Mouse (Mus musculus): ENCODE results near the gene Trim29. TPM values are rescaled to one million over a fixed set of nuclear protein-coding genes. Genes with fewer than 3 reads are reported as not detected.

The Trim29 gene
- total RNA-seq, 2 experiments from 2014 or later, result 0.25 to 0.83 TPM

GRCm38 (mm10) chr9:43313805-43314204 lies 3.2 kb downstream of the Trim29 start:
- DNase-seq (ENCODE audit: low spot score in 2 of 2), result no peak

GRCm38 (mm10) chr9:43315320-43315950 lies 4.8 kb downstream of the Trim29 start:
- no peak for DNase-seq (ENCODE audit: low spot score in 2 of 2)

- DNase-seq (ENCODE audit: low spot score in 2 of 2), result no peak
Measured at GRCm38 (mm10) chr9:43316466-43316865, 5.8 kb downstream of the Trim29 start.

GRCm38 (mm10) chr9:43318661-43319060 lies 8.0 kb downstream of the Trim29 start:
- no peak for DNase-seq (ENCODE audit: low spot score in 2 of 2)

- DNase-seq (ENCODE audit: low spot score in 2 of 2), result no peak
Measured at GRCm38 (mm10) chr9:43321951-43322350, 11.3 kb downstream of the Trim29 start.

- DNase-seq (ENCODE audit: low spot score in 2 of 2), result no peak
Measured at GRCm38 (mm10) chr9:43322666-43323065, 12.0 kb downstream of the Trim29 start.

GRCm38 (mm10) chr9:43325486-43325885 lies 14.8 kb downstream of the Trim29 start:
- DNase-seq (ENCODE audit: low spot score in 2 of 2), result no peak

- no peak for DNase-seq (ENCODE audit: low spot score in 2 of 2)
Measured at GRCm38 (mm10) chr9:43326015-43326631, 15.5 kb downstream of the Trim29 start.

GRCm38 (mm10) chr9:43327182-43328129 lies 16.8 kb downstream of the Trim29 start:
- DNase-seq (ENCODE audit: low spot score in 2 of 2), result peak; percentile 34 to 40

- peak; percentile 28 to 41 for DNase-seq (ENCODE audit: low spot score in 2 of 2)
Measured at GRCm38 (mm10) chr9:43330426-43330825, 19.8 kb downstream of the Trim29 start.

- peak; percentile 68 to 73 for DNase-seq (ENCODE audit: low spot score in 2 of 2)
Measured at GRCm38 (mm10) chr9:43331476-43332471, 21.1 kb downstream of the Trim29 start.

GRCm38 (mm10) chr9:43334476-43334875 lies 23.8 kb downstream of the Trim29 start:
- DNase-seq (ENCODE audit: low spot score in 2 of 2), result peak; percentile 44

GRCm38 (mm10) chr9:43337636-43338035 lies 27.0 kb downstream of the Trim29 start:
- DNase-seq (ENCODE audit: low spot score in 2 of 2), result no peak

GRCm38 (mm10) chr9:43338067-43338466 lies 27.4 kb downstream of the Trim29 start:
- no peak for DNase-seq (ENCODE audit: low spot score in 2 of 2)

- DNase-seq (ENCODE audit: low spot score in 2 of 2), result peak; percentile 92 to 94
Measured at GRCm38 (mm10) chr9:43339614-43340020, 29.0 kb downstream of the Trim29 start.

- no peak for DNase-seq (ENCODE audit: low spot score in 2 of 2)
Measured at GRCm38 (mm10) chr9:43350089-43350488, 39.4 kb downstream of the Trim29 start.

- no peak for DNase-seq (ENCODE audit: low spot score in 2 of 2)
Measured at GRCm38 (mm10) chr9:43351015-43351414, 40.4 kb downstream of the Trim29 start.

- DNase-seq (ENCODE audit: low spot score in 2 of 2), result peak in 1 of 2 experiments; percentile 35
Measured at GRCm38 (mm10) chr9:43357011-43357410, 46.4 kb downstream of the Trim29 start.

- no peak for DNase-seq (ENCODE audit: low spot score in 2 of 2)
Measured at GRCm38 (mm10) chr9:43358591-43359323, 48.1 kb downstream of the Trim29 start.

GRCm38 (mm10) chr9:43368781-43369180 lies 58.1 kb downstream of the Trim29 start:
- no peak for DNase-seq (ENCODE audit: low spot score in 2 of 2)
